Mouse (Mus musculus): Measurements from ENCODE around the gene Abhd12. TPM values are rescaled to one million over a fixed set of nuclear protein-coding genes. Genes with fewer than 3 reads are reported as not detected.

Gene Abhd12
- polyA plus RNA-seq, 1 experiment from 2014 or later, result 24.5 TPM

GRCm38 (mm10) chr2:150786251-150787180 lies 118.0 kb downstream of the Abhd12 start, which contains the start of gene Pygb:
Gene Pygb (plus strand): TSS chr2:150786735.
- 2% methylated on average over 56 of the region's 58 CpGs for WGBS (ENCODE audit: insufficient replicate concordance)
- peak within 1 kb of the TSS; percentile 84 for H3K4me3 ChIP-seq (ENCODE audit: low read depth, low read length)
- TF ChIP-seq EP300 (IDR thresholded peaks at IDR 0.05; ENCODE audit: low read depth) (no peak), CTCF (IDR thresholded peaks at IDR 0.05; ENCODE audit: low read depth) (no peak)
- H3K9ac ChIP-seq (replicated peaks), result peak within 1 kb of the TSS; percentile 65
- no peaks in the 10 kb centered on the region for H3K9me3 ChIP-seq (ENCODE audit: low read length)
- peaks cover 23% of the 10 kb centered on the region for H3K4me1 ChIP-seq (ENCODE audit: insufficient read depth)
- H3K36me3 ChIP-seq (replicated peaks; ENCODE audit: insufficient read depth, low read length), result no peaks in the 10 kb centered on the region
- H3K4me2 ChIP-seq (ENCODE audit: low read depth, low read length), result peak within 1 kb of the TSS; percentile 96
- ATAC-seq (peak; percentile 86), DNase-seq (peak; percentile 88)
- H3K27ac ChIP-seq (ENCODE audit: low read depth), result peak within 1 kb of the TSS; percentile 44
- no peaks in the 10 kb centered on the region for H3K27me3 ChIP-seq (ENCODE audit: insufficient read depth, low read length)

- no peaks in the 10 kb centered on the region for H3K9me3 ChIP-seq (ENCODE audit: low read length)
- no peak overlapping the region for H3K27ac ChIP-seq (ENCODE audit: low read depth)
- no peaks in the 10 kb centered on the region for H3K36me3 ChIP-seq (replicated peaks; ENCODE audit: insufficient read depth, low read length)
- peaks cover 18% of the 10 kb centered on the region for H3K4me1 ChIP-seq (ENCODE audit: insufficient read depth)
- ATAC-seq (no peak), DNase-seq (no peak)
- no peak overlapping the region for H3K4me3 ChIP-seq (ENCODE audit: low read depth, low read length)
- TF ChIP-seq EP300 (IDR thresholded peaks at IDR 0.05; ENCODE audit: low read depth) (no peak), CTCF (IDR thresholded peaks at IDR 0.05; ENCODE audit: low read depth) (no peak)
- H3K4me2 ChIP-seq (ENCODE audit: low read depth, low read length), result no peak overlapping the region
- no peaks in the 10 kb centered on the region for H3K27me3 ChIP-seq (ENCODE audit: insufficient read depth, low read length)
- no peak overlapping the region for H3K9ac ChIP-seq (replicated peaks)
- WGBS (ENCODE audit: insufficient replicate concordance), result 58% methylated on average over 2 of the region's 2 CpGs
Measured at GRCm38 (mm10) chr2:150782801-150783200, 121.7 kb downstream of the Abhd12 start.

Other genes with a start within 250 kb of the Abhd12 start
- gene Acss1, start 236.2 kb downstream of the Abhd12 start, polyA plus RNA-seq (2015; fragmentation: Nextera tagmentation; extraction: Ambion mirVana), result 15.7 and 16.7 TPM in 2 replicates
- not detected in 2 replicates for gene Vsx1, start 215.4 kb downstream of the Abhd12 start, polyA plus RNA-seq (2015; fragmentation: Nextera tagmentation; extraction: Ambion mirVana)
- 9.2 and 9.9 TPM in 2 replicates for gene Entpd6, start 155.7 kb downstream of the Abhd12 start, polyA plus RNA-seq (2015; fragmentation: Nextera tagmentation; extraction: Ambion mirVana)
- 13.6 and 15.3 TPM in 2 replicates for gene Pygb, start 118.0 kb downstream of the Abhd12 start, polyA plus RNA-seq (2015; fragmentation: Nextera tagmentation; extraction: Ambion mirVana)
- 16.6 and 18.7 TPM in 2 replicates for gene Gins1, start 659 bp upstream of the Abhd12 start, polyA plus RNA-seq (2015; fragmentation: Nextera tagmentation; extraction: Ambion mirVana)
- 2.3 and 4.0 TPM in 2 replicates for gene Ninl, start 134.6 kb upstream of the Abhd12 start, polyA plus RNA-seq (2015; fragmentation: Nextera tagmentation; extraction: Ambion mirVana)
- 49.2 and 54.7 TPM in 2 replicates for gene Nanp, start 134.7 kb upstream of the Abhd12 start, polyA plus RNA-seq (2015; fragmentation: Nextera tagmentation; extraction: Ambion mirVana)
- gene Gm14151, start 187.6 kb upstream of the Abhd12 start, polyA plus RNA-seq (2015; fragmentation: Nextera tagmentation; extraction: Ambion mirVana), result not detected in 2 replicates
- gene Gm14147, start 193.5 kb upstream of the Abhd12 start, polyA plus RNA-seq (2015; fragmentation: Nextera tagmentation; extraction: Ambion mirVana), result not detected in 2 replicates